Mouse (Mus musculus) kidney, adult 2 months (tissue): ENCODE results near the gene Hnrnpul2.

Experiments used
- CTCF ChIP-seq: fragments of 200-500 bp; conservative IDR thresholded peaks from 2 replicates; pipeline ENCODE4 v1.5.1; 2011; ENCODE audit warnings: low read depth, mild to moderate bottlenecking, control low read depth, low read length, moderate library complexity, mixed read lengths; ENCODE audit not compliant: insufficient read depth, insufficient read length
- POLR2A ChIP-seq: fragments of 200-500 bp; IDR thresholded peaks from one replicate; pipeline ENCODE4 v1.6.1; 2011; ENCODE audit warnings: low read depth, low read length, control low read depth

GRCm38 (mm10) chr19:8870838-8871237 is 51.0 kb downstream of the Hnrnpul2 start:
- TF ChIP-seq CTCF: no peak
- TF ChIP-seq POLR2A: no peak
